Mouse (Mus musculus): Measurements from ENCODE around the gene Cct8l1.
A peak's percentile ranks its signal among the peaks of the same experiment; 100 is the strongest.

- TF ChIP-seq POLR2A (IDR thresholded peaks at IDR 0.05; ENCODE audit: low read depth, low read length) (peak; percentile 88), CTCF (conservative IDR thresholded peaks at IDR 0.05 in 1 of 2, IDR thresholded peaks at IDR 0.05 in 1 of 2; ENCODE audit: low read depth in 2 of 2, low read length in 2 of 2) (no peak), MXI1 (IDR thresholded peaks at IDR 0.05; ENCODE audit: low read depth, low read length) (peak; percentile 78), ETS1 (conservative IDR thresholded peaks at IDR 0.05; ENCODE audit: low read depth, low read length) (peak; percentile 67), E2F4 (IDR thresholded peaks at IDR 0.05; ENCODE audit: insufficient replicate concordance, low read depth, low read length) (no peak), ELF1 (IDR thresholded peaks at IDR 0.05; ENCODE audit: low read depth, low read length) (peak; percentile 97), CHD2 (IDR thresholded peaks at IDR 0.05; ENCODE audit: low read length) (peak; percentile 95), TBP (conservative IDR thresholded peaks at IDR 0.05; ENCODE audit: low read depth, low read length) (peak; percentile 60; the same call in 1 of the 2 replicates), MEF2A (IDR thresholded peaks at IDR 0.05; ENCODE audit: borderline replicate concordance, low read depth, low read length) (peak; percentile 65), BHLHE40 (IDR thresholded peaks at IDR 0.05; ENCODE audit: low read depth, low read length) (peak; percentile 85)
Measured at GRCm38 (mm10) chr5:25529529-25530421, 13.9 kb downstream of the Cct8l1 start.

Measured in CH12.LX (cell line).